Mouse (Mus musculus): ENCODE results near the gene Oas1f.
"Not testable (repeated sequence)": the region's sequence is repeated elsewhere in the genome, so short reads cannot be mapped to it uniquely, and the experiment has no call there.

The Oas1f gene

GRCm38 (mm10) chr5:120876839-120877238, 29.7 kb downstream of the Oas1f start:
- DNase-seq: not testable (repeated sequence)

DNA sequence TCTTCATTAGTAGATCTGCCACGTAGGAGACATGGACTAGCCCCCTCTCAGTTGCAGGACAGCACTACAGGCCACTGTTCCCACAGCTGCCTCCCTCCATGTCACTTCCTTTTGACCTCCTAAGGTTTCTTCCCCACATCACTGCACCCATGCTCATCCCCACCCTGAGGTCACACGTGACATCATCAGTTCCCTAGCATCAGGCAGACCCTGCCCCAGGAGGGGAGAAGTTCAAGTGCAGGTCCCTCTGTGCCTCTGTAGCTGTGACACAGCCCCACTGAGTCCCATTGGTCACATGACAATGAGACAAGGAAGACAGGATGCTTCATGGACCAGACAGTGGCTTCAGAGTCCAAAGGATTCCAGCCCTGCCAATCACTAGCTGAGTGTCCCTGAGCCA, 30.2 kb downstream of the Oas1f start:
- DNase-seq: not testable (repeated sequence)

GRCm38 (mm10) chr5:120878803-120879202, 31.6 kb downstream of the Oas1f start:
- not testable (repeated sequence) for DNase-seq

DNA sequence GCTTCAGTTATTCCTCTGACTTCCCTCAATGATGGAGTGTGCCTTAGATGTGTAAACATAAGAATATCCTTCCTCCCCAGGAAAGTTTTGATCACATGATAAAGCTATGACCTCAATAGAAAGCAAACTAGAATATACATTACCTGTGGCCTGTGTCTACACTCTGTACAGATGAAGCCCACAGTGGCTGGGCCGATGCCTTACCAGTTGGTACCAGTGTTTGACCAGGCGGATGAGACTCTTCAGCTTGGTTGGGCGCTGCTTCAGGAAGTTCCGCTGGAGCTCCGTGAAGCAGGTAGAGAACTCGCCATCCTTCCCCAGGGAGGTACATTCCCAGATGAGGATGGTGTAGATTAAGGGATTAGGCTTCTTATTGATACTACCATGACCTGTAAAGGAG, 34.5 kb downstream of the Oas1f start:
- DNase-seq: not testable (repeated sequence)

DNA sequence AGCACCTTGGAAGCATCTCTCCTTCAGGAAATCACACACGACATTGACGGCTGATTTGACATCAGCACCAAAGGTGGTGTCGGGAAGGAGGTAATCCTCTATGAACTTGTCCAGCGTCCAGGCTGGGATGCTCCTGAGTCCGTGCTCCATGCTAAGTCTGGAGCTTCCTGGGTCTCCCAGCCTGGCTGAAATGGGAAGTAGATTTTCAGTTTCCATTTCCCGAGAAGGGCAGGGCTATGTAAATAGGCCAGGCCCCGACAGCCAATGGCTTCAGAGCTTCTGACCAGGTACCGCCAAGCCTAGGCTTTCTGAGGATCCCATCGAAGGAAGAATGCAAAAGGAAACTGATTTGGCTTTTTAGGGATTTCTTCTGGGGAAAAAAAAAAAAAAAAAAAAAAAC, 40.2 kb downstream of the Oas1f start, which contains the start of gene Oas1g:
TSS of gene Oas1g (minus strand) at position 201 of the 400 bp plus-strand sequence.
- DNase-seq: not testable (repeated sequence)

DNA sequence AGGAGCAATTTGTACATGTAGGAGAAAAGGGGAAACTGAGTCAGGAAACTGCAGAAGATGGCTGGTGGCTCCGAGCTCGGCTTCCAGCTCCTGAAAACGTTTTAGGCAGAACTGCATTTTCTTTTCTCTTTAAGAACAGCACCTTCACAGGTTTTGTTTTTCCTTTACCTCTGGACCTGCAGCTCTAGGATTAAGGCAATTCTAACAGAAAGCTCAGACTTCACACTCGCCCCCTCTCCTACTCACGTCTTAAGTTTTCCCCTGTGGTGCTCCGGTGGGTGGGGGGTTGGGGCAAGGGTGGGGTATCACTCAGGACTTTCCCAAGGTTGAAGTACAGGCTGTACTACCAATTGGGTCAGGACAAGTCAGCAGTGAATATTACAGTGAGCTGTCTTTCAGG, 40.7 kb downstream of the Oas1f start:
- no peak for DNase-seq

- not testable (repeated sequence) for DNase-seq
These were observed 41.2 kb downstream of the Oas1f start for GRCm38 (mm10) chr5:120888294-120888815.

GRCm38 (mm10) chr5:120890026-120890425, 42.9 kb downstream of the Oas1f start:
- DNase-seq: no peak

DNA sequence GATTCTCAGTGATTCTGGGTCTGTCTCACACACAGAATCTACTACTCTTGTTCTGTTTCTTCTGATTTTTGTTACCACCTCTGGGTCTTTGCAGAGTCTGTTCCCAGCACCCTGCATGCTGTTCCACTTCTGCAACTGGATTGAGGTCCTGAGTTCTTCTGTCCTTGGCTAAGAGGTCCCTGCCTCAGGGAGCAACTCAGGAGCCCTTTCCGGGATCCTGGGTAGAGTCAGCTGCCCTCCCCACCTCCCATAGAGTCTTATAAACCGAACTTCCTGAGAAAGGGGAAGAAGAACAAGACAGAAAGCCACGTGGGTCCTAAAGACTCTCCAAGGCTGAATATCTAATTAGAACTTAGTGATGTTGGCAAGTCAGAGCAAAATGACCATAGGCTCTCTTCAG, 43.8 kb downstream of the Oas1f start:
- DNase-seq: no peak

GRCm38 (mm10) chr5:120891566-120892242, 44.5 kb downstream of the Oas1f start:
- DNase-seq: not testable (repeated sequence)

GRCm38 (mm10) chr5:120892243-120892660, 45.1 kb downstream of the Oas1f start:
- DNase-seq: no peak

DNA sequence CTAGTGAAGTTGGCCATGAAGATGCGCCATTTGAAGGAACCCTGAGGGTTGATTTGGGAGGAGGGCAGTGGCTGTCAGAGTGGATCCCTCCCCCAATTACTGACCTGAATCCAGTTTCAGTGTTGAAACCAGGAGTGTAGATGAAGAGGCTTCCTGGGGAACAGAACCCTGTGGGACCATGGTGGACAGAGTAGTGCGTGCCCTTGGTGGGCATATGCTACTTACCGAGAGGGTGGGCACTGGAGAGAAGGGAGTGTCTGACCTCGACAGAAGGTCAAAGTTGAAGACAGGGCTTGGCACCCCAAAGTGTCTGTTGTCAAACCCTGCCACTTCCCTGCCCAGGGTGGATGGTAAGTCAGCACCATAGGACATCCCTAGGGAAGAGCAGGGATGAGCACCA, 46.7 kb downstream of the Oas1f start:
- not testable (repeated sequence) for DNase-seq

- not testable (repeated sequence) for DNase-seq
These were observed 47.5 kb downstream of the Oas1f start for GRCm38 (mm10) chr5:120894692-120895091.

DNA sequence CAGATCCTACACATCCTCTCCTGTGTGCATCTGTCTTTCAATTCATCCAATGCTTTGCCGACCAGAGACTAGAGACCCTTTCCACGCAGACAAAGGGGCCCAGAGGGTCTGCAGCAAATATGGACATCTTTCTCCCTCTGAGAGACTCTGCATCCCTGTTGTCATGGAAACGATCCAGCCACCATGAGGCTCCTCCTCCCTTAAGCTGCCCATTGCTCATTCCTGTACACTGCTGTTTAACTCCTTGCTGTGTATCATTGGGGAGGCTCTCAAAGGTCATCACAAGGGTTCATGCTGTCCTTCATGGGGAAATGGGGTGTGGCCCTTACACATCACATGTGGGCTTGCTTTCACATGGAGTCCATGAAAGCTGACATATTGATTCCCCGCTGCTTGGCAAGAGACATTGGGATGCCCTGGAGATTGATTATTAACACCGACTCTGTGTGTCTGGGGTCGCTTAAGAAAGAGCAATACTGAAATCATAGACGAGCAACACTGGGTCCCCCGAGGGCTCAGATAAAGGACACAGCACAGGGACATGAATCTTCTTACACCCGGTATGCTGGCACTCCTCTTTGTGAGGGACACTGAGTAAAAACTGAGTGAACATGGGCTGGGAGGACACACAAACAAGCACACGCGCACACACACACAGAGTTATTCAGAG, 48.2 kb downstream of the Oas1f start:
- no peak for DNase-seq

- no peak for DNase-seq
These were observed 51.1 kb downstream of the Oas1f start for GRCm38 (mm10) chr5:120898307-120898706.

GRCm38 (mm10) chr5:120898726-120899125, 51.6 kb downstream of the Oas1f start:
- no peak for DNase-seq

- no peak for DNase-seq
These were observed 53.5 kb downstream of the Oas1f start for GRCm38 (mm10) chr5:120900666-120901065.

GRCm38 (mm10) chr5:120902056-120902455, 54.9 kb downstream of the Oas1f start:
- DNase-seq: no peak

GRCm38 (mm10) chr5:120906791-120907733, 59.9 kb downstream of the Oas1f start, which contains the start of gene Oas1a:
Gene Oas1a, minus strand, starts transcription at chr5:120907521.
- not testable (repeated sequence) for DNase-seq
